Mouse (Mus musculus) liver, postnatal 0 days (tissue): ENCODE results near the gene Kcnt2.
A peak's percentile ranks its signal among the peaks of the same experiment; 100 is the strongest.

Experiments
- CTCF ChIP-seq: sonication (generic); IDR thresholded peaks from 2 replicates; pipeline ENCODE4 v1.5.1; 2016; ENCODE audit warnings: antibody characterized with exemption, low read depth
- EP300 ChIP-seq: IDR thresholded peaks from 2 replicates; pipeline ENCODE4 v1.6.1; 2016; ENCODE audit warnings: antibody characterized with exemption, low read depth, mild to moderate bottlenecking

- TF ChIP-seq CTCF (no peak), EP300 (peak; percentile 74)
Observed at GRCm38 (mm10) chr1:140381093-140381492, 135.1 kb downstream of the Kcnt2 start.
